Mouse (Mus musculus): Measurements from ENCODE around the gene Agpat3. TPM values are rescaled to one million over a fixed set of nuclear protein-coding genes. Genes with fewer than 3 reads are reported as not detected.
A peak's percentile ranks its signal among the peaks of the same experiment; 100 is the strongest.

The Agpat3 gene
- total RNA-seq, 2 experiments from 2014 or later = 251 to 263 TPM

DNA sequence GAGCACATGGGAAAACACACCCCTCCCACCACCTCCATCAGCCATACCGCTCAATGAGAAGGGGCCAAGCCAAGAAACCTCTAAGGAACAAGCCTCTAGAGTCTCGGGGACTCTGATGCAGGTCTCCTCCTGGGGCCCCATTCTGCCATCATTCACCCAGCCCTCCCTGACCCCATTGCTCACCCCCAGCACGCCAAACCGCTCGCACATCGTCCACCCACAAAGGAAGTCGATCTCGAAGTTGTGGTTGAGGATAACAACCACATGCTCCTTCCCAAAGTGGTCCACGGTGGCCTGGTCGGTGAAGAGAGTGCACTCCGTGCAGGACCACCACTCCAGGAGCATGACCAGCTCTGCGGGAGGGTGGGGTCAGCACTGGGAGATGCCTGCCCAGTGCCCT lies 67.5 kb downstream of the Agpat3 start:
- DNase-seq (ENCODE audit: extremely low spot score in 1 of 2, low spot score in 2 of 2) = no peak
- intact Hi-C loops (cut with DNase I) = loop anchor here (5.0 kb wide), 2 partner anchors 37 to 67 kb away; partner anchors contain the start of gene Agpat3

DNA sequence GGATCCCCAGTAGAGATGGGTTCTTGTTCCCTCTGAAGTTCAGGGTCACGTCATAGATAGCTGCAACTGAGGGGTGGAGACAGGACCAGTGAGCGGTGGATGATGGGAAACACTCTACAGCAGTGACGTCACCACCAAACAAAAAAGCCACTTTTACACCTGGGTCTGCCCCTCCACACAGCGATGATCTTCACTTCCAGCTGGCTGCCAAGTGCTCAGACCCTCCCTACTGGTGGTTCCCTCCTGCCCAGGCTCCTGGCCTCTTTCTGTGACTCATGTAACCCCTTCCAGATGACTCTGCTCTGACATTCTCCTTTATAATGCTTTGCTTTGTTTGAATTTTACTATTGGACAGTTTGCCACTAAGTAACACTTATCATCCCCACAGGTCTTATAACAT lies 69.9 kb downstream of the Agpat3 start:
- no peak for DNase-seq (ENCODE audit: extremely low spot score in 1 of 2, low spot score in 2 of 2)
- intact Hi-C loops (cut with DNase I) = loop anchor here (5.0 kb wide), 2 partner anchors 40 to 70 kb away; partner anchors contain the start of gene Agpat3

DNA sequence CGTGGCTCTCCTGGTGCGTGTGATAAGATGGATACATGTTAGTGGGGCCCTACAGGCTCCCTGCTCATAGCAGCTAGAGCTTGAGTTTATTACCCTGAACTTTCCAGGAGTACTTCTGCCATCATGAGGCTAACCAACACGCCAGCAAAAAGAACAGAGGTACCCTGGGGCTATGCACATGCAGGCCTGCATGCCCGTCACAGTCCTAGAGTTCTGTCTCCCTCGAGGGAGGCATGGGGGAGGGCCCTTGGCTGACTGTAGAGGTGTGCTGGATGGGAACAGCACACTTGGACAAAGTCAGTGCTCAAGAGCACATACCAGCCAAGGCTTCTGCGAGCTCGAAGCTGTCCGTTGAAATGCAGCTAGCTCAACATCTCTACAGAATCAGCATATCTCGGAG lies 71.8 kb downstream of the Agpat3 start:
- intact Hi-C loops (cut with DNase I) = loop anchor here (5.0 kb wide), 2 partner anchors 42 to 72 kb away; partner anchors contain the start of gene Agpat3

DNA sequence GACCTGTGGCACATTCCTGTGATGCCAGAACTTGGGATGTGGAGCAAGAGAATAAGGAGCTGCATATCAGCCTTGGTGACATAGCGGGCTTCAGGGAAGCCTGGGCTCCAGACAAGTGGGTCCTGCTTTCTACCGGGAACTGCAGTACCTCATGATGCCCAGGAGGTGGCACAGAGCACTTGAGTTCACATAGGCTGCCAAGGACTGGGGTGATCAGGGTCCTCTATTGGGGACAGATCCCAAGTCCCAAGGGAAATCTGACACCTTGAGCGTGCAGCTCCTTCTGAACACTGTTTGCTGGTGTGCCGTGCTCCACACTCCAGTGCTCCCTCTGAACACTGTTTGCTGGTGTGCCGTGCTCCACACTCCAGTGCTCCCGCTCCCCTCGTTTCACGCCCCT lies 73.1 kb downstream of the Agpat3 start:
- peak; percentile 50 to 51 for DNase-seq (ENCODE audit: extremely low spot score in 1 of 2, low spot score in 2 of 2)
- intact Hi-C loops (cut with DNase I) = loop anchor here (5.0 kb wide), 1 partner anchor 113 kb away; no protein-coding TSS in a partner anchor

More for the DNA sequence above, 71.8 kb downstream of the Agpat3 start:
- no peak for DNase-seq (ENCODE audit: extremely low spot score in 1 of 2, low spot score in 2 of 2)

DNA sequence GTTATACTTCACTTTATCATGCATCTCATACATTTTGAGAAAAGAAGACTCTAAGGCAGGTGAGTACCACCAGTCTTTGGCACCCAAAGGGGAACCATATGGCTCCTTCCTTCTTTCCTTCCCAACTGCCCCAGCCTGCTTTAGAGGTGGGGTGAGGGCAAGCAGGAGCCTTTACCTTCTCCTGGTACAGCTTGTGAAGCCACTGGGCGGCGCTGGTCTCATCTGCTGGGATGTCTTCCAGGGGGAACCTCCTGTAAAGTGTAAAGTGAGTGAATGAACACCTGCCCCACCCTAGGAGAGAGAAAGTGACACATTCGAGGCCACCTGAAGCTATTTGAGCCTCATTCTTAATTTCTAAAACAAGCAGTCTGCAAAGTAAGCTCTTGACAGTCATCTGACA lies 74.5 kb downstream of the Agpat3 start:
- intact Hi-C loops (cut with DNase I) = loop anchor here (5.0 kb wide), 1 partner anchor 114 kb away; no protein-coding TSS in a partner anchor
- no peak for DNase-seq (ENCODE audit: extremely low spot score in 1 of 2, low spot score in 2 of 2)

DNA sequence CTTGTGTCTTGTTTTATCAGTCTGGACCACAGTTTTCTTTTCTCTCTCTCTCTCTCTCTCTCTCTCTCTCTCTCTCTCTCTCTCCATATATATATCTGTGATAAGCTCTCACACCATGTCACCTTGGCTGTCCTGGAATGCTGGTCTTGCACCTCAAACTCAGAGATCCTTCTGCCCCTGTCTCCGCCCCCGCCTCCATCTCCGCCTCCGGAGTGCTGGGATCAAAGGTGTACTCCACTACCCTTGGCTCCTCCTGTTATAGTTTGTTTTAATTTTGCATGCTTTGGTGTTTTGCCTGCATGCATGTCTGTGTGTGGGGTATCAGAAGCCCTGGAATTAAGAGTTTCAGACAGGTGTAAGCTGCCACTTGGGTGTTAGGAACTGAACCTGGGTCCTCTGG lies 76.0 kb downstream of the Agpat3 start:
- DNase-seq (ENCODE audit: extremely low spot score in 1 of 2, low spot score in 2 of 2) = no peak
- intact Hi-C loops (cut with DNase I) = loop anchor here (5.0 kb wide), 1 partner anchor 116 kb away; no protein-coding TSS in a partner anchor

DNA sequence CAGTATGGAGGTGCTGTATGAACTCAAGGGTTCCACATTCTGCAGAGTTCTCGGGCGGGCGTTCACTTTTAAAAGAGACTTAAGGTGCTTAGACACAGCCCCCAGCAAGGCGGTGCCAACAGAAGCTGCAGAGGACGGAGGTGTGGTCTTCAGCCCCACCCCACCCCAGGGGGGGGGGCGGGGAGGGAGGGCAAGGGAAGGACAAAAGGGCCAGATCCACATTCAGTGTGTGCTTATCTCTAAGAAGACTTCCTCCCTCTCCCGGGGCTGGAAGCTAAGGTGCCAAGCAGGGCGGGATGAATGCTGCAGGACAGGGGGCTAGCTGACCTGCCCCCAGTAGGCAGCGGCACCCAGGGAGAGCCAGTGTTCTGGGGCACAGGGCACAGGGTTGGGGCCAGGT lies 79.4 kb downstream of the Agpat3 start:
- intact Hi-C loops (cut with DNase I) = no loop called here

DNA sequence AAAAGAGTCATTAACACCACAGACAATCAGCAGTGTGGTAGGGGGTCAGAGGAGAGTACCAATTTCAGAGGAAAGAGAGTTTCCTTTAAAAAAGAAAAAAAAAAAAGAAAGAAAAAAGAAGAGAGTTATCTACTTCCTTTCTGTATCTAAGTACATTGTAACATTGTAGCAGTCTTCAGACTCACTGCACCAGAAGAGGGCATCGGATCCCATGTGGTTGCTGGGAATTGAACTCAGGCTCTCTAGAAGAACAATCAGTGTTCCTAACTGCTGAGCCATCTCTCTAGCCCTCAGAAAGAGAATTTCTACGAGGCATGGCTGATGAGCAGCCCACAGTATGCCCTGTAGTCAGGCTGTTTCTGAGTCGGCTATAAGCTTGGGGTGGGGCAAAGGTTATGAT lies 86.4 kb downstream of the Agpat3 start:
- no peak for DNase-seq (ENCODE audit: extremely low spot score in 1 of 2, low spot score in 2 of 2)
- intact Hi-C loops (cut with DNase I) = no loop called here

More for the DNA sequence above, 79.4 kb downstream of the Agpat3 start:
- DNase-seq (ENCODE audit: extremely low spot score in 1 of 2, low spot score in 2 of 2) = no peak

DNA sequence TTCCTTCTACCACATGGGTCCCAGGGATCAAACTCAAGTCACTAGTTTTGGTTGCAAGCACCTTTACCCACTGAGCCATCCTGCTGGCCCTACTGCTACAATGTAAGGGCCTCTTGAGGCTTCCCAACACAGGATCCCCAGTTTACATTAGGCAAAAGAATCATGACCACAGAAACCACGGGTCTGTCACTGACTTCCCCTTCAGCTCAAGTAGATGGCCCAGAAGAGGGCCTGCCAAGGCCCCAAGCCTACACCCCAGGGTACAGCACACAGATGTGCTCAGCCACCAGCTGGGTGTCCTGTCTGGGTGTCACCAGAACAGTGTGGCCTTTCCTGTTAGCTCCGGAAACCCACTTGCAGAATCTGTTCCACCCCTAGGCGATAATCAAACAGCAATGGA lies 87.6 kb downstream of the Agpat3 start:
- no peak for DNase-seq (ENCODE audit: extremely low spot score in 1 of 2, low spot score in 2 of 2)
- intact Hi-C loops (cut with DNase I) = no loop called here

DNA sequence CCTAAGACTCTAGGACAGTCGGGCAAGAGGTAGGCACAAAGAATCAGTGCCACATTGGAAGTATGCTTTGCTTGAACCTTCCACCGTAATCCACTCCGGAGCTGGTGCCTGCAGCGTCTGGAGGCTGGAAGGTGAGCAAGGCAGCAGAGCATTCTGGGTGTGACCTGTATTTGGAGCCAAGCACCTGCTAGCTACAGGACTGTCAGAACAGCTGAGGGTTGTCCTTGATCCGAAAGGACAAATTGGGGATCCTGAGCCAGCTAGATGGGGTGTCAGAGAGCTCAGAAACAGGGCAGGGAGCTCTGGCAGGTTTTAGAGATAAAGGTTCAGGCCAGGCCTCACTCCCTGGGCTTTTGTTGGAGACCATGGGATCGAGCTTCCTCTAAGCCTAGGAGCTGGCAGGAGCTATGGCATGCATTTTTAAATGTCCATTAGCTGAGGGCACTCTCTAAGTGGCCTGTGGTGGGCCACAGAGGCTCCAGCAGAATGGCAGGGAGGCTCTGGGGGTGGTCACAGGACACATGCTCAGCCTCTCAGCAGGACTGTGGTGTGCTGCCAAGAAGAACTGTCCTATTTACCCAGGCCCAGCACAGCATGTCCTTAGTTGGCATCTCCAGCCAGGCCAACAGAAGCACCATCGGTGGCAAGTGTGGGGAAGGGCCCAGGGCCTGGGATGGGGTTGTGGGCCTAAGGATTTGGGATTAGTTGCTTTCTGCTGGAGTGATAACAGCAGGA lies 91.2 kb downstream of the Agpat3 start:
- intact Hi-C loops (cut with DNase I) = no loop called here

DNA sequence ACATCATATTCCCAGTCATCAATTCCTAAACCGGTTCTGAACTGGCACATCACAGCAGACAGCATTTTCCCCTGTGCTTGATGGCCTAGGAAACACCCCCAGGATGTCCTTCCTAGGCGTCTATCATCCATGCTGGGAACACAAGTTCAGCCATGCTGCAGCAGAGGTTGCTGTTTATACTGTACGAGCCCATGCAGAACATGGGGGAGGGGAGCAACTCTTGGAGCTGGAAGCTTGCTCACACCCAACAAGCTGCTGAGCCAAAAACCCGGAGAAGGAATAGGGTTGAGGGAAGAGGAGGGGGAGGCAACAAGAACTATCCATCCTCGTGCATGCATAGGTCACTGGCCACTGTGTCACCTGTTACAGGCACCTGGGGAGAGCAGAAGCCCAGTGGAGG lies 92.0 kb downstream of the Agpat3 start:
- DNase-seq (ENCODE audit: extremely low spot score in 1 of 2, low spot score in 2 of 2) = peak in 1 of 2 experiments; percentile 58

More for the DNA sequence above, 91.2 kb downstream of the Agpat3 start:
- DNase-seq (ENCODE audit: extremely low spot score in 1 of 2, low spot score in 2 of 2) = no peak

DNA sequence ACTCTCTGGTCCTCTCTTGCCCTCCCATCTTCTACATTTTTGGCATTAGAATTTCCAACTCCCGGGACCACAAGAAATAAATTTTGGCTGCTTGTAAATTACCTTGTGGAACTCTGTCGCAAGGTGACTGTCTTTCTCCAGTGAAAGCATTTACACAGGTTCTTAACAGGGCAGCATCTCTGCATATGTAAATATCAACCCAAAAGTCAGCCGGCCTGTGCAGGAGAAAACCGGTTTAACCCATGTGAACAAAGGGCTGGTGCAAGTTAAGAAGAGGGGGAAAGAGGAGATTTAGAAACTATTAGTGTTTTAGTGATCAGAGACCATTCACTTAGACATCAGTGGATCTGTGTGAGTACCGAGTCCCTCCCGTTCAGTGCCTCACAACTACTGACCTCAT lies 92.6 kb downstream of the Agpat3 start:
- intact Hi-C loops (cut with DNase I) = no loop called here

More for the DNA sequence above, 92.0 kb downstream of the Agpat3 start:
- intact Hi-C loops (cut with DNase I) = no loop called here

DNA sequence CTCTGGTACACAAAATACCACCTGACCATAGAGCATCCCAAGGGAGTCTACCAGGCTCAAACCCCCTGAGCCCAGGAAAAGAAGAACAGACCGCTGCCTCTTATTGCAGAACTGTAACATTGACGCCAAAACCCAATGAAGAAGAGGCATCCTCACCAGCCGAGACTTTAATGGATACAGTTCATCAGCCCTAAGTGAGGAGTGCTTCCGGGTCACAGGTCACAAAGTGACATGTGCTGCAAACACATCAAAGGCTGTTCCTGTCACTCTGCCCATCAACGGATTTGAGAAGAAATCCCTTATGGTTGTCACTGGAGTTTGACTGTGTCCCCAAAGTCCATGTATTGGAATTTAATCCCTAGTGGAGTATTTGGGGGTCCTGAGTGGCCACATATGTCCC lies 93.1 kb downstream of the Agpat3 start:
- intact Hi-C loops (cut with DNase I) = no loop called here
- no peak for DNase-seq (ENCODE audit: extremely low spot score in 1 of 2, low spot score in 2 of 2)

More for the DNA sequence above, 92.6 kb downstream of the Agpat3 start:
- DNase-seq (ENCODE audit: extremely low spot score in 1 of 2, low spot score in 2 of 2) = no peak

DNA sequence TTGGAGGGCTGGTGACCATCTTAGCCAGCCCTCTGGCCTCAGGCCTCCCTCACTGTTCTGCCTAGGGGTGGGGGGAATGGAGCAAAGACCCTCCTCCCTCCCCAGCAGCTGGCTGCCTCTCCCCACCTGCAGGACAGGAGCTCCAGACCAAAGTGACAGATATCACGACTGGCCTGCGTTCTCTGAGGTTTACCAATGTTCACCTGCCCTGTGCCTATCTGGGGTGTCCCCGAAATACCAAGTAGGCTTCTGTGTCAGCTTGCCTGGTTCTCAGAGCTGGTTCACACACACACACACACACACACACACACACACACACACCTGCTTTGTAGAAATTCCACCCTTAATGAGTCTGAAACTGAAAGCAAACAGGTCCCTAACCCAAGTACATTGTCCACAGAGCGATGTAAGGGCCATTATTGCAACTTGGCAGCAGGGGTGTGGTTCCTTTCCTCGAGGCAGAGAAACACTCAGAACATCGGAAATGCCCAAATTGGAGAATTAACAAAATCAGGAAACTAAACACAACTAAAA lies 94.1 kb downstream of the Agpat3 start:
- no peak for DNase-seq (ENCODE audit: extremely low spot score in 1 of 2, low spot score in 2 of 2)
- intact Hi-C loops (cut with DNase I) = no loop called here

DNA sequence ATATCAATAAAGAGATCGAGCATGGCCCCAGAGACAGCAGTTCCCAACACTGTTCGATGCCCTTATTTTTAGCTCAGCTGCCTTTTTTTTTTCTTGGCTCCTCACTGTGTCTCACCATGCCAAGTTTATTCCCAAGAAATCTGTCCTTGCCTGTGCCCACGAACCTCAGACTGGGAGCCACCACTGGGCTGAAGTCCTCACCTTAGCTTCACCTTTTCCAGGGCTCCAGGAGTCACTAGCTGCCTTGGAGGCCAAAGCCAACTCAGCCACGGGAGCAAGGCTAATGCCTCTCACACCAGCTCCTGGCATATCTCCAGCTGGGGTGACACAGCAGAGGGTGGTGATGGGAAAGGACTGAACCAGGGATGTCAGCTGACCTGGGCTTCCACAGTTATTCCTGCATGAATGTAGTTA lies 96.6 kb downstream of the Agpat3 start:
- DNase-seq (ENCODE audit: extremely low spot score in 1 of 2, low spot score in 2 of 2) = peak in 1 of 2 experiments; percentile 60
- intact Hi-C loops (cut with DNase I) = no loop called here

DNA sequence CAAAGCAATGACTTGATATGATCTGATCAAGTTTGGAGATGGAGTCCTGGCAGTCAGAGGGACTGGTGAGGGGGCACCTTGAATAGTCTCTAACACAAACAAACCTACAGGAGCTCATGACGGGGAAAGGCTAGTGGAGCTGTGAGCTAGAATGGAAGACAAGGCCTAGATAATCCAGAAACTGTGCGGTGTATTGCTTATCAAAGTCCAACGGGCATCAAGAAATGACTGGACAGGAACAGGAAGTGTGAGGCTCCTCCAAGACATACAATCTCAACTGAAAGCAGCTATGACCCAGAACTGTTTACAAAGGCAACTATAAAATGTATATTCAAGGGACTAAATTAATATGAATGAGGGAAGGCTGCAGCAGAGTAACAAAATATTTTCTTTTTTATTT lies 105.1 kb downstream of the Agpat3 start:
- intact Hi-C loops (cut with DNase I) = no loop called here
- DNase-seq (ENCODE audit: extremely low spot score in 1 of 2, low spot score in 2 of 2) = no peak

DNA sequence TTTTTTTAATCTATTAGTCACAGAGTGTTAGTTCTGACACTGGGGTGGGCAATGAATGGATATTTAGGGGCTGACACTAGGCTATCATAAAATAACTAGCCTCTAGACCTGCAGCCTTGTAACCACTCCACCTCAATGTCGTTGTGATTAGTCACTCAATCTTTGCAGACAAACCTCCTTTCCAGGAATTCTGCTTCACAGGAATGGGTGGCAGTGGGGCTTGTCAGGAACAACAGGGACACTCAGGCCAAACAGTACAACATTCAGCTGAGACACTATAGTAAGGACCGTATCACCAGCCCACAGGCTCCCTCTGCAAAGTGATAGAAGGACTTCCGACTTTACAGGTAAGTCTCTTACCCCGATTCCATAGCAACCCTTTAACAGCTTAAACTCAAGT lies 105.6 kb downstream of the Agpat3 start:
- DNase-seq (ENCODE audit: extremely low spot score in 1 of 2, low spot score in 2 of 2) = no peak
- intact Hi-C loops (cut with DNase I) = no loop called here

DNA sequence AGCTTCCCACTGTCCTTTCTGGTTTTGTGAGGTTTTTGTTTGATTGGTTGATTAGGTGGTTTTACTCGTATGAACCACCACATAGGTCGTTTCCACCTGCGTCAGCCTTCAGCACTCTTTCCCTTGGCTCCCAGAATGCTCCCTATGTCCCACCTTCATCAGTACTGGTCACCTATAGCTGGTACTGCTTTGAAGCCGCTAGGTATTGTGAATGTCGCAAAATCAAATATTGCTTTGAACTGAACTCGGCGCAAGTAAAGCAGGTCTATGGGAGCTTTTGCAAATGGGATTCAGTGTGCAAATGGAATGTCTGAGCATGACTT lies 107.1 kb downstream of the Agpat3 start:
- DNase-seq (ENCODE audit: extremely low spot score in 1 of 2, low spot score in 2 of 2) = no peak
- intact Hi-C loops (cut with DNase I) = no loop called here

DNA sequence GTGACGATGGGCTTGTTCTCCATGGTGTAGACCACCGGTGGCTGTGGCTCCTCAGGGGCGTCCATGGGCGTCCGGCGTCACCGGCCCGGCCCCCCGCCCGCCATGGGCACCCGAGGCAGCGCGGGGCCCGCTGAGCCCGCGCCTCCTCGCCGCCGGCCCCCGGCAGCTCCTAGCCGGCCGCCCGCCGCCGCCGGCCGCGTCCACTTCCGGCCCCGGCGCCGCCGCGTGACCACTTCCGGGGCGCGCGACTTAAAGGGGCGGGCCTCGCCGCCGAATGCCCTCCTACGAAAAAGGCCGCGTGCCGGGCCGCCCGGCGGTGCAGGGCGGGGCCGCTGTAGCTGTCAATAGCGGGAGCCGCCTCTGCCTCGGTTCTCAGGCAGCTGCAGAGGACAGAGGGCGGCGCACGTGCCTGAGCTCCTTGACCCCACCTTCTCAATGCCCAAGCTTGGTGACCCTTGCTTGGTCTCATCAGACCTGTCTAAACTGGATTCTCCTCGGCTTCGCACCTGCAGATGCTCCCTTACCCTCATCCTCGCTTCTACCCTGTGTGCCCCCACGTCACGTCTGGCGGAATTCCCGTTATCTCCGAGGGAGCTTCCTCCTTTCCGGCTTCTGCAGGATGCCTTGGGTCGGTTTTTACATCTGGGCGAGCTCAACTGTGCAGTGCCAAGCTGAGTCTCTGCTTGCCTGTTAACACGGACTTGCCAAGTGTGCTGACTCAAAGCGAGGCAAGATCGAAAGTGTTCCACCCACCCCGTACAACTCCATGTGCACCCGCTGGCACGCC lies 107.7 kb downstream of the Agpat3 start, which contains the start of gene Trappc10:
TSS of gene Trappc10 (minus strand) at position 204 of the 787 bp plus-strand sequence.
- intact Hi-C loops (cut with DNase I) = no loop called here
- DNase-seq (ENCODE audit: extremely low spot score in 1 of 2, low spot score in 2 of 2) = peak; percentile 70 to 92
